Comparison of ENCODE assay signal across 8 mouse cellular contexts in genomic region chr6:127151565-127152105, GRCm38 (mm10). TPM values are rescaled to one million over a fixed set of nuclear protein-coding genes. Genes with fewer than 3 reads are reported as not detected.
DNase-seq lines count a peak whose midpoint lies in the region; ATAC-seq and TF ChIP-seq lines count a peak whose summit lies in the region.

No protein-coding gene starts in this region.

- peak overlapping the region; percentile 38 for H3K9ac ChIP-seq in ES-Bruce4 (ENCODE audit: low read depth, poor library complexity, severe bottlenecking)
- H3K9ac ChIP-seq in forebrain, embryonic 15.5 days (replicated peaks) = peak overlapping the region; percentile 45
- H3K9ac ChIP-seq in liver, embryonic 15.5 days = peak overlapping the region; percentile 35
- H3K9ac ChIP-seq in neural tube, embryonic 12.5 days = peak overlapping the region; percentile 54

- H3K27ac ChIP-seq in ES-Bruce4 (ENCODE audit: insufficient read depth, low read length) = no peak overlapping the region
- H3K27ac ChIP-seq in forebrain, embryonic 15.5 days (replicated peaks) = peak overlapping the region; percentile 70
- peak overlapping the region; percentile 69 for H3K27ac ChIP-seq in liver, embryonic 15.5 days (replicated peaks)
- no peak overlapping the region for H3K27ac ChIP-seq in neural tube, embryonic 12.5 days

- no peak for TF ChIP-seq CTCF in ES-Bruce4 (IDR thresholded peaks at IDR 0.05; ENCODE audit: low read depth, low read length)

- peak overlapping the region; percentile 59 for H3K4me3 ChIP-seq in ES-Bruce4 (ENCODE audit: low read depth, low read length)
- H3K4me3 ChIP-seq in forebrain, embryonic 15.5 days = peak overlapping the region; percentile 57
- peak overlapping the region; percentile 61 for H3K4me3 ChIP-seq in liver, embryonic 15.5 days (replicated peaks)
- H3K4me3 ChIP-seq in neural tube, embryonic 12.5 days = peak overlapping the region; percentile 57

- no peaks in the 10 kb centered on the region for H3K4me1 ChIP-seq in ES-Bruce4 (ENCODE audit: control insufficient read depth, insufficient read depth, low read length)
- H3K4me1 ChIP-seq in forebrain, embryonic 15.5 days = peaks cover 79% of the 10 kb centered on the region
- H3K4me1 ChIP-seq in liver, embryonic 15.5 days (replicated peaks) = peaks cover 67% of the 10 kb centered on the region
- peaks cover 57% of the 10 kb centered on the region for H3K4me1 ChIP-seq in neural tube, embryonic 12.5 days

- peak; percentile 3; the same call in 1 of the 2 replicates for ATAC-seq in forebrain, embryonic 15.5 days (replicated peaks)
- ATAC-seq in liver, embryonic 15.5 days (ENCODE audit: insufficient read depth) = peak; percentile 67
- ATAC-seq in neural tube, embryonic 12.5 days (ENCODE audit: low FRiP score, low read depth) = peak; percentile 9; the same call in 1 of the 2 replicates

- peaks cover 51% of the 10 kb centered on the region for H3K27me3 ChIP-seq in ES-Bruce4 (ENCODE audit: control insufficient read depth, insufficient read depth, low read length, poor library complexity, severe bottlenecking)
- H3K27me3 ChIP-seq in forebrain, embryonic 15.5 days = peaks cover 29% of the 10 kb centered on the region
- H3K27me3 ChIP-seq in liver, embryonic 15.5 days = peaks cover 86% of the 10 kb centered on the region
- peaks cover 48% of the 10 kb centered on the region for H3K27me3 ChIP-seq in neural tube, embryonic 12.5 days (replicated peaks)

- TF ChIP-seq POLR2A in ES-Bruce4 (IDR thresholded peaks at IDR 0.05; ENCODE audit: insufficient read depth, low read length) = no peak

- 2% methylated on average over 29 of the region's 29 CpGs for WGBS in forebrain, embryonic 15.5 days
- WGBS in liver, embryonic 15.5 days (ENCODE audit: insufficient replicate concordance) = under 1% methylated on average over 29 of the region's 29 CpGs
- under 1% methylated on average over 29 of the region's 29 CpGs for WGBS in neural tube, embryonic 12.5 days

- no peaks in the 10 kb centered on the region for H3K9me3 ChIP-seq in ES-Bruce4 (replicated peaks; ENCODE audit: control insufficient read depth, insufficient read depth, low read length, poor library complexity, severe bottlenecking)
- H3K9me3 ChIP-seq in forebrain, embryonic 15.5 days = no peaks in the 10 kb centered on the region
- no peaks in the 10 kb centered on the region for H3K9me3 ChIP-seq in liver, embryonic 15.5 days (replicated peaks)
- no peaks in the 10 kb centered on the region for H3K9me3 ChIP-seq in neural tube, embryonic 12.5 days

- peak overlapping the region; percentile 83 for H3K4me2 ChIP-seq in forebrain, embryonic 15.5 days (replicated peaks)
- H3K4me2 ChIP-seq in liver, embryonic 15.5 days = peak overlapping the region; percentile 82
- H3K4me2 ChIP-seq in neural tube, embryonic 12.5 days (replicated peaks) = peak overlapping the region; percentile 95

- no peaks in the 10 kb centered on the region for H3K36me3 ChIP-seq in ES-Bruce4 (ENCODE audit: control insufficient read depth, insufficient read depth, low read length, poor library complexity, severe bottlenecking)
- no peaks in the 10 kb centered on the region for H3K36me3 ChIP-seq in forebrain, embryonic 15.5 days
- H3K36me3 ChIP-seq in liver, embryonic 15.5 days (replicated peaks) = no peaks in the 10 kb centered on the region
- H3K36me3 ChIP-seq in neural tube, embryonic 12.5 days = no peaks in the 10 kb centered on the region

- DNase-seq in adrenal gland, adult 18-20 months (ENCODE audit: low spot score in 2 of 2) = peak; percentile 53 to 61
- DNase-seq in induced T-regulatory cell, adult 2 months (ENCODE audit: low read depth) = peak; percentile 90
- DNase-seq in thymus, postnatal 0 days (ENCODE audit: low spot score) = peak; percentile 47
- DNase-seq in layer of hippocampus, postnatal 36 days = no peak

- TF ChIP-seq EP300 in ES-Bruce4 (IDR thresholded peaks at IDR 0.05; ENCODE audit: insufficient read depth, low read depth, low read length) = no peak

RNA-seq across cellular contexts. Expression of gene Ccnd2, which starts 0.4 kb away (rescaled TPM):
- 12.4 and 18.2 TPM in 2 replicates for polyA plus RNA-seq in ES-Bruce4 (2011; ENCODE audit: insufficient read depth, insufficient read length, low read depth, missing spikeins)
- total RNA-seq in adrenal gland, adult 18-20 months (2021) = 100 to 1,000 TPM; 471 to 478 TPM
- 1,282 and 1,421 TPM in 2 replicates for polyA plus RNA-seq in forebrain, embryonic 15.5 days (2015; fragmentation: Nextera tagmentation; extraction: Ambion mirVana)
- polyA plus RNA-seq in liver, embryonic 15.5 days (2015; fragmentation: Nextera tagmentation; extraction: Ambion mirVana) = 47.6 and 47.9 TPM in 2 replicates
- 399 and 445 TPM in 2 replicates for polyA plus RNA-seq in neural tube, embryonic 12.5 days (2016; fragmentation: Nextera tagmentation; extraction: Ambion mirVana)
- 279 and 280 TPM in 2 replicates for polyA plus RNA-seq in thymus, postnatal 0 days (2015; fragmentation: Nextera tagmentation; extraction: Ambion mirVana)
- total RNA-seq in layer of hippocampus, postnatal 36 days (2021) = 100 to 1,000 TPM; 144 to 150 TPM

RNA-seq across cellular contexts. Expression of gene Tigar, which starts 42.3 kb away (rescaled TPM):
- polyA plus RNA-seq in ES-Bruce4 (2011; ENCODE audit: insufficient read depth, insufficient read length, low read depth, missing spikeins) = 32.4 and 37.6 TPM in 2 replicates
- total RNA-seq in adrenal gland, adult 18-20 months (2021) = 10 to 100 TPM; 16.5 to 21.9 TPM
- polyA plus RNA-seq in forebrain, embryonic 15.5 days (2015; fragmentation: Nextera tagmentation; extraction: Ambion mirVana) = 9.2 and 10.0 TPM in 2 replicates
- 0.52 and 0.53 TPM in 2 replicates for polyA plus RNA-seq in liver, embryonic 15.5 days (2015; fragmentation: Nextera tagmentation; extraction: Ambion mirVana)
- 7.9 and 8.3 TPM in 2 replicates for polyA plus RNA-seq in neural tube, embryonic 12.5 days (2016; fragmentation: Nextera tagmentation; extraction: Ambion mirVana)
- polyA plus RNA-seq in thymus, postnatal 0 days (2015; fragmentation: Nextera tagmentation; extraction: Ambion mirVana) = 3.0 and 3.2 TPM in 2 replicates
- total RNA-seq in layer of hippocampus, postnatal 36 days (2021) = 10 to 100 TPM; 27.6 to 31.7 TPM

Comparison
In these comparisons a context has a peak if more than half of its experiments do, and no peak if none do; other contexts are left out.
1. H3K27ac ChIP-seq: peak in forebrain, embryonic 15.5 days (single experiment) and liver, embryonic 15.5 days (single experiment); none in ES-Bruce4 (single experiment) and neural tube, embryonic 12.5 days (single experiment).
2. DNase-seq: peak in adrenal gland, adult 18-20 months (2 of 2), induced T-regulatory cell, adult 2 months (single experiment) and thymus, postnatal 0 days (single experiment); none in layer of hippocampus, postnatal 36 days (0 of 2).
3. ATAC-seq: peak in every context shown above with its lines; median percentile 67 in liver, embryonic 15.5 days; 9 in neural tube, embryonic 12.5 days; 3 in forebrain, embryonic 15.5 days.
4. Peak in every context shown above with its lines, with median percentiles within 50 percentile points of each other: H3K4me3 ChIP-seq, H3K9ac ChIP-seq and H3K4me2 ChIP-seq.